Mouse (Mus musculus) urinary bladder, postnatal 14 days (tissue): ENCODE data around the gene Kcnk16.
A peak's percentile ranks its signal among the peaks of the same experiment; 100 is the strongest.

Experiments used
- DNase-seq: peaks from one replicate; pipeline ENCODE4 v3.0.0; 2021; ENCODE audit warnings: low spot score

Gene Kcnk16

GRCm38 (mm10) chr14:20230063-20230491, 38.9 kb downstream of the Kcnk16 start:
- DNase-seq, result no peak

GRCm38 (mm10) chr14:20229437-20229836, 39.6 kb downstream of the Kcnk16 start:
- DNase-seq, result no peak

- DNase-seq, result no peak
These were observed 40.7 kb downstream of the Kcnk16 start for GRCm38 (mm10) chr14:20228336-20228735.

GRCm38 (mm10) chr14:20226982-20227381, 42.0 kb downstream of the Kcnk16 start:
- DNase-seq, result no peak

- no peak for DNase-seq
These were observed 42.5 kb downstream of the Kcnk16 start for GRCm38 (mm10) chr14:20226488-20226887.

GRCm38 (mm10) chr14:20225525-20225924, 43.5 kb downstream of the Kcnk16 start:
- DNase-seq, result no peak

GRCm38 (mm10) chr14:20224576-20225218, 44.3 kb downstream of the Kcnk16 start:
- peak; percentile 26 for DNase-seq

- DNase-seq, result peak; percentile 80
These were observed 44.8 kb downstream of the Kcnk16 start for GRCm38 (mm10) chr14:20224163-20224562.

- DNase-seq, result no peak
These were observed 45.7 kb downstream of the Kcnk16 start for GRCm38 (mm10) chr14:20223253-20223652.

- DNase-seq, result no peak
These were observed 47.9 kb downstream of the Kcnk16 start for GRCm38 (mm10) chr14:20221083-20221482.

GRCm38 (mm10) chr14:20219849-20220248, 49.1 kb downstream of the Kcnk16 start:
- DNase-seq, result no peak

- no peak for DNase-seq
These were observed 51.6 kb downstream of the Kcnk16 start for GRCm38 (mm10) chr14:20217299-20217864.

- DNase-seq, result no peak
These were observed 52.3 kb downstream of the Kcnk16 start for GRCm38 (mm10) chr14:20216561-20217298.

- no peak for DNase-seq
These were observed 53.2 kb downstream of the Kcnk16 start for GRCm38 (mm10) chr14:20215826-20216225.

GRCm38 (mm10) chr14:20214125-20214524, 54.9 kb downstream of the Kcnk16 start:
- DNase-seq, result no peak

GRCm38 (mm10) chr14:20211754-20212601, 57.0 kb downstream of the Kcnk16 start:
- no peak for DNase-seq
